Mouse (Mus musculus) thymus, adult 18-20 months (tissue): ENCODE measurements around the gene Ms4a13.
"Not testable (repeated sequence)": the region's sequence is repeated elsewhere in the genome, so short reads cannot be mapped to it uniquely, and the experiment has no call there.

Experiments used
- DNase-seq, 2 experiments: peaks; one replicate each; pipeline ENCODE4 v3.0.0; 2022; ENCODE audit warnings: mixed read lengths in 2 of 2

The Ms4a13 gene

DNA sequence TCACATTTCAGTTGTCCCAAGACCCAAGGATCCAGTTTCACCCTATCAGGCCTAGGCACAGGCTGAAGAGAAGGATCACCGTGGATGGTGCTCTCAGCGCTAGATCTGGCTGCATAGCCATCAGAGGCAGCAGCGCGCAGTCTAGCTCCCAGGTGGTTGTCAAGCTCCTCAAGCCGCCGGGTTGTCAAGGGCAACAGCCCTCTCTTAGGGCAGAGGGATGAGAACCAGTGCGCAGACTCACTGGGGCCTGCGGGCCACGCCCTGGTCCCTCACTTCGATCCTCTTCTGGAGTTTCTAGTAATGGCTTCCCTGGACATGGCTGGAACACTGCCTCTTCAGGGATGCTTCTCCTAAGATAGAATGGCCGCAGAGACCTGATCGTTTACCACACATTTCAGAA is at the start of gene Ms4a13:
Ms4a13 (minus strand) TSS at position 192 of the 400 bp plus-strand sequence.
- no peak for DNase-seq

DNA sequence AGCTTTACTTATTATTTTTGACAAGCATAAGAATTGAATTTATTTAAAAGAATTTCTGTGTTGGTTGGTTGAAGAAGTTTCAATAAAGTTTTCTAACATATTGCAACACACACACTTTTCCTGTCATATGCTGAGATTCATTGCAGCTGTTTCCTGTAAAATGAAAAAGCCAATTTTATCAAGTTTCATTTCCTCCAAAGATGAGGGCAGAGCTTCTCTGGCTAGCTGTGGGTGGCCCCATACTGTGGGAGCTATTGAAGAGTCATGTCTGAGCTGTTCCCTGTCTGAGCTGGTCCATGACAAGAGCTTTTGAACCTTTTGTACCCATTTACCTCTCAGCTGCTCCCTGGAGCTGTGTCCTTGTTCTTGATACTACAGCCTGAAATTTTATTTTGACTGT is 47.7 kb upstream of the Ms4a13 start:
- DNase-seq = no peak

DNA sequence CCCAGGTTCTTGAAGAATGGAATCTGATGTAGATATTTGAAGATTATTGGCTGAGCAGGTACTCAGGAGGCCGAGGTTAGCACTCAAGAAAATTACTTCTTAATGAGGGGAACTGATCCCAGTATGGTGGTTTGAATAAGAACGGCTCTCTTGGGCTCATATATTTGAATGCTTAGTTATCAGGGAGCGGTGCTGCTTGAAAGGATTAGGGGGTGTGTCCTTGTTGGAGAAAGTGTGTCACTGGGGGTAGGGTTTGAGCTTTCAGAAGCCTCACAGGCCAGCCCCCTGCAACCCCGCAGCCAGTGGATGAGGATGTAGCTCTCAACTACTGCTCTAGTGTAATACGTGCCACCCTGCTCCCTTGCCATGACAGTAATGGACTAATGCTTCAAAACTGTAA is 46.0 kb upstream of the Ms4a13 start:
- DNase-seq = no peak

DNA sequence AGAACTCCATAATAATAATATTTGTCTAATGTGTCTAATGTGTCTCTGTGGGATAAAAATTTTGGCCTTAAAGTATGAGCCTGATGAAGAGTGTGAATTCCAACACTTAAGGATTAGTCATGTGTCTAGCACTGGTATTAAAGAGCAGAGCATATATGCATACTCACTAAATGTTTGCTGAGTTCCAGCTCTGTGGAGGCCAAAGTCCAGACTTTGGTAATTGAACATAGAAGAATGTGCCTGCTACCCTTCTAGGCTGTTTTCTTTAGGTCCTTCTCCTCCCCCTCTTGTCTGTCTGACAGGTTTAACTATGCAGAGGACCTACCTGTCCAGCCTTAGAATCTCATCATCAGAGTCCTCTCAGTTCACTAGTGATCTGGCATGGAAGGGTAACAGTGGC is 39.3 kb upstream of the Ms4a13 start:
- no peak for DNase-seq

DNA sequence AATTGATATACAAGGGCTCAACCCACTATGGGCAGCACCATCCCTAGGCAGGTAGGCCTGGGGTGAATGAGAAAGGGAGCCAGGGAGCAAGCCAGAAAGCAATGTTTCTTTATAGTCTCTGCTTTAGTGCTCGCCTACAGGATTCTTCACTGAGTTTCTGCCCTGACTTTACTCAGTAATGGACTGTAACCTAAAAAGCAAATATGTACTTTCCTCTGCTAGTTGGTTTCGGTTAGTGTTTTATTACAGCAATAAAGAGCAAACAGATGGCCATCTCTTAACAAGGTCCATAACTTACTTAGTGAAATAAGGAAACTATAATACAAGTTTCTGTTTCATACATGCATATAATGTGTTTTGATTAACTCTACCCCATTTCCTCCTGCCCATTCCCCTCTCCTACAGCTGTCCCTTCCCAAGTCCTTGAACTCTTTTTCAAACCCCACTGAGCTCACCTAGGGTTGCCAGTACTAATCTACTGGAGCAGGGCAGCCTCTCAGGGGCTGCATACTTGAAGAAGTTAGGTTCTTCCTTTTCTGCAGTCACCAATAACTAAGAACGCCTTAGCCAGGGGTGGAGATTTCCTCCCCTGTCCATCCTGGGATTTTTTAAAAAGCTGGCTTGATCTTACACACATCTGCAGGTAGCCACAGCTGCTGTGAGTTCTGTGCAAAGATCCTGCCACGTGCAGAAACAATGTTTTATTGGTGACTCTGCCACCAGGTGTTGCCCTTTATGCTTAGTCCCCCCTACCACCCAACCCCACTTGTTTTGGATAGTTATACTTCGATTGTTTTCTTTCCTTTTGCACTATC is 38.6 kb upstream of the Ms4a13 start:
- DNase-seq = no peak

DNA sequence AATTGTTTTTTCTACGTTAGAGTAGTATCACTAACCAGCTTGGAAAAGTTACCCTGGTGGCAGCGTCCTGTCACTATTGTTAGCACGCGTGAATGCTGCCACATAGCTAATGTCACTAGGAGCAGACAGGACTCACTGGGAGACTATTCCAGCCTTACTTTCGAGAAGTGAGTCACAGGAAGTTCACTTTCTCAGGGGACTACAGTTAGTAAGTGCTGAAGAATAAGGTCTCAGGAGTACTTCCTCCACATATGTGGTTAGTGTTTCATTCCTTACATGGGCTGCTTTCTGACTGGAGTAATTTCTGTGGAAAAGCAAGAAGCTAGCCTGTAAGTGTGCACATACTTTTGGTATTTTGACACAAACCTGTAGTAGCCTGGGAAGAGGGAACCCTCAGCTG is 37.7 kb upstream of the Ms4a13 start:
- DNase-seq = no peak

DNA sequence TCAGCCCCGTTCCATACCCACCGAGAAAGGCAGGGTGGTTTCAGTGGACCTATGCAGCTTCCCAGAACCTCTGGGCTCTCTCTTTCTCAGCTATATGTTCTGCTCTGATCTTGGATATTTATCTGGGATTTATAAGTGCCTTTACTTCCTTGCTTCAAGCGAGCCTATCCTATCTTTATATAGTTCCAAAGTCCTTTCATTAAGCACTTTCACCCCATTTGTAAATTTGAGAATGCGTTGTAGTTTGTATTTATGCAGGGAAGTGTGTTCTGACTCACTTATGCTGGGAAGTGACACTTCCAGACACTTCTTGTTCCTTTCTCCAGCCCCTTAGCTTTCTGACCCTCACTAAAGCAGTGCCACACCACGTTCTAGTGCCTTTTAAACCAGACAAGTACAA is 35.8 kb upstream of the Ms4a13 start, which contains the start of gene Ms4a12:
Ms4a12 (minus strand) TSS at position 101 of the 400 bp plus-strand sequence.
- no peak for DNase-seq

DNA sequence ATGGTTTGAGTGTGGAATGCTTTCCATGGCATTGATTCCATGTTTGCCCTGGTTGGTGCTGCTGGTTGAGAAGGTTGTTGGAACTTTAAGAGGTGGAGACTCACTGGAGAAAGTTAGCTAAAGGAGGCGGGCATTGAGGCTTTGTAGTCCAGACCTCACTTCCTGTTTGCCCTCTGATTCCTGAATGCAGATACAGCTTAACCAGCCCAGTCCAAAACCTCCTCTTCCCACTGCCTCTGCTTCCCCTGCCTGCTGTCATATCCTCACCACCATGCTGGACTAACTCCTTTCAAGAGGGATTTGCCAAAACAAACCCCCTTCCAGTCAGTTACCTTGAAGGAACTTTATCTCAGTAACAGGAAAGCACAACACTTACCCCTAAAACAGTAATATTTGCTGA is 4.0 kb downstream of the Ms4a13 start:
- no peak for DNase-seq

DNA sequence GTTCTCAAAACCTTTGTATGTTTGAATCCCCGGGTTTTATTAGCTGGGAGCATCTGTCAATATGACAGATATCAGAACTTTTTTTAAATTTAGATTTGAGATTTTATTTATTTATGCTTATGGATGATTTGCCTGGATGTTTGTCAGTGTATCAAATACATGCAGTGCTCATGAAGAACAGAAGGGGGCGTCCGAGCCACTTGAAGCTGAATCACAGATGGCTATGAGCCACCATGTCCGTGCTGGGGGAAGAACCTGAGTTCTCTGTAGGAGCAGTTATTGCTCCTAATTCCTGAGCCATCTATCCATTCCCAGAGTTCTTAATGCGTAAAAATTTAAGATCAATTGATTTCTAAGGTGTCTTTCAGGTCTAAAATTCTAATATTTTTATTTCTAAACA is 12.4 kb downstream of the Ms4a13 start:
- no peak for DNase-seq

DNA sequence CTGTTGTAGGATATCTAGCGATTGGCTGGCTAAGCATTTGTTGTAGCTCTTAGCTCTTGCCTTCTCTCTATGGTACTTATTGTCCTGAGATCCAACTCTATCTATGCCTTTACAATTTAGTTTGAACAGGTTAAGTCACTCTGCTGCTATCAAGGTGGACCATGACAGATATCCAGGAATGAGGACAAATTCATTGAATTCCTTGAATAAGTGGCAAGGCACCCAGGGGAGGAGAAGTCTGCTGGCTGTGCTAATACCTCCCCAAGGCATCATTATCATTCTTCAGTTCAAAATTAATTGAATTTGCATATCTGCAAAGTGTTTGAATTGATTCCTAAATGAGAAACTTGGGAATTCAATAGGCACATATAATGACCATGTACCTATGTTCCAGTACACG is 19.1 kb downstream of the Ms4a13 start:
- DNase-seq = no peak

DNA sequence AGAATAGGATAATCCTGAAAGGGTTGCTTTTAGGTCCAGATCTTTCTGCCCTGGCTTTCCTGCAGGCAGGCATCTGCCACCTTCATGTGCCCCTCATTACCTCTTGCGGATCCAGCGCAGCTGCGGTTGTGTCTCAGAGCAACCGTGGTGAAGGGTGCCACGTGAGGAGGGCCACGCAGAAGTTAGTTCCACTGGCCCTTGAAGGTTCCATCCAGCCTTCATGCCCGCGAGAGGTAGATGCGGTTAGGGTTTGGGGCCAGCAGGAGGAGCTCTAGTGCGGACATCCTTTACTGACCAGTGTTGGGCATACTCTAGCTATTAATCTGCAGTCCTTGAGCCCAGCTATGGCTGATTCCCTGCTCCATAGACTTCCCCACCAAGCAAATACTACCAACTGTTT is 31.4 kb downstream of the Ms4a13 start, which contains the start of gene 1700025F22Rik:
1700025F22Rik (minus strand) TSS at position 149 of the 400 bp plus-strand sequence.
- DNase-seq = peak; percentile 2 to 6

DNA sequence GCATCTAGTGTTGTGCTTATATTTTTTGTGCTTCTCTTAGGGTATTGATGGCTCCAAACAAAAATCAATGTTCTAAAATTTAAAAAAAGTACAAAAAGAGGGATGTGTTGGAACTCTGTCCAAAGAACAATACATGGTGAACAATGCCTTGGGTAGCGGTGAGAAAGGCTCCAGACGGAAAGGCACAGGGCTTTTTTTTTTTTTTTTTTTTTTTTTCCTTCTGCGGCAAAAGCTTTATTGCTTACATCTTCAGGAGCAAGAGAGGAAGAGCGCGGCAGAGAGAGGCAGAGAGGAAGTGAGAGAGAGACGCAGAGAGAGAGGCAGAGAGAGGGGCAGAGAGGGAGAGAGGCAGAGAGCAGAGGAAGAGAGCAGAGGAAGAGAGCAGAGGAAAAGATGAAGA is 38.6 kb downstream of the Ms4a13 start:
- DNase-seq = not testable (repeated sequence)

DNA sequence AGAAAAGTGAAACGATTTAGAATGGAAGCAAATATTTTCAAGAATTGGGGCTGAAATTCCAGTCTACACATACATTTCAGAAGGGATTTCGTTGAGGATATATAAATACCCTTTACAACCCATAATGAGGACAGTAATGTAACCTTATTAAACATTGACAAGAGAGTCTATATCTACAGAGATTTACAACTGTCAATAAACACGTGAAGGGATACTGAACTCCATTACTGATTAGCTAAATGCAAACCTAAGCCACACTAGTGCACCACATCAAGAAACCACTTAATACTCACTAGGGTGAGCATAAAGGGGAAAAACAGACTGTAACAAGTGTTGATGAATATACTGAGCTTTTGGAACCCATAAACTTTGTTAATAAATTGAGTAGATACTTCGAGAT is 61.2 kb downstream of the Ms4a13 start:
- no peak for DNase-seq

DNA sequence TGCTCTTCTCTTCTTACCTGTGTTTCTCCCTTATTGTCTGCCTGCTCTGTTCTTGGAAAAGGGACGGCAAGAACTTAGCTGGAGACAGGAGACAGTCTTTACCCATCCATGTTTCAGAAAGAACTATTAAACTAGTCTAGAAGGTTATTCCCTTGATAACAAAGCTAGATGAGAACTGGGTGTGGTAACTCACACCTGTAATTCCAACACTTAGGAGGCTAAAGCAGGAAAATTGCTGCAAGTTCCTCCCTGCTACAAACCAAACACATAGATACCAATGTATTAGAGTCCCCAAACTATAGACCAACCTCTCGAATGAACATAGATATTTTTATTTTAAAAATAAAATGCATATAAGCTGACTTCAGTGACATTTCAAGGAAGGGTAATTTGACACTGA is 61.7 kb downstream of the Ms4a13 start:
- no peak for DNase-seq

DNA sequence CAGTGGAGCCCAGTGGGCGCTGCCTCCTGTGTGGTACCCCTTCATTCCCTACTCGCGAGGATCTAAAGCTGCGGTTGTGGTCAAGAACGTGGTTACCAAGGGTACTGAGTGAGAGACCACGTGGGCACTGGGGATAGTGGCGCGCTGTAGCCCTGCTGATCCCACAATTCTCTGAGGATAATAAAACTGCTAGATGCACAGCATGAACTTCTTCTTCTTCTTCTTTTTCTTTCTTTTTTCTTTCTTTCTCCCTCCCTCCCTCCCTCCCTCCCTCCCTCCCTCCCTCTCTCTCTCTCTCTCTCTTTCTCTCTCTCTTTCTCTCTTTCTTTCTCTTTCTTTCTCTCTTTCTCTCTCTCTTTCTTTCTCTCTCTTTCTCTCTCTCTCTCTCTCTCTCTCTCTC is 65.8 kb downstream of the Ms4a13 start, which contains the start of gene 1700017D01Rik:
1700017D01Rik (minus strand) TSS at position 101 of the 400 bp plus-strand sequence.
- DNase-seq = not testable (repeated sequence)

DNA sequence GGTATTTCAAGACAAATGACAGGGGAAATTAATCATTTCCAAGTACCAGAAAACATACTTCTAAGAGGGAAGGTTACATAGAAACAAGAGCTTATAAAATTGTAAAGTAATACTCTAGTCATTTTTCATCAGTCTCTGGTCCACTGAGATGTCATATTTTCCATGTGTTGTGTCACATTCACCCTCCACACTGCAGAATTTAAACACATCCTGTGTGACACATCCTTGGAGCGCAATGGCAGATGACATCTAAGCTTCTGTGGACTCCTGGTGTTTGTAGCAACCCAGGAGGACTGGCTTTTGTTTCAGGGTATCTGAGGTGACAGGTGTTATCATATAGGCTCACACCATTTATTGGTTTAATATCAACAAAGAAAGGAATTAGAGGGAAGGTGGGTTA is 66.8 kb downstream of the Ms4a13 start:
- no peak for DNase-seq

DNA sequence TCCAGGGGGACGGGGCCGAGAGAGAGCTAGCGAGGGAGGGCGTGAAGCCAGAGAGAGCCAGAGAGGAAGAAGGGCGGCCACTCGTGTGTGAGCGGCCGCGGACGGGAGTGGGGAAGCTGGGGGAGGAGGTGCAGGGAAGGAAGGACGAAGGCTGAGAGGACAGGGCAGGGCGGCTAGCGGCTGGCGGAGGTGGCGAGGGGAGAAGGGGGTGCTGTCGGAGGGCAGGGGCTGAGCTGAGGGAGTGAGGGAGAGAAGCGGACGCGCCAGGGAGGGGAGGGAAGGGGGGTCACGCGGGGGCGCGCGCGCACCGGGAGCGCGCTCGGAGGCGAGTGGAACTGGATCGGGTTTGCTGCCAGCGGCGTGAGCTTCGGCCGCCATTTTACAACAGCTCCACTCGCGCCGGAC is 75.5 kb downstream of the Ms4a13 start:
- DNase-seq = peak; percentile 16 to 18
